Mouse (Mus musculus) heart, adult 11 months (tissue): ENCODE results near the gene Btbd17.

ENCODE experiments used
- DNase-seq: peaks from one replicate; pipeline ENCODE4 v3.0.0; 2022

The Btbd17 gene

GRCm38 (mm10) chr11:114747564-114748138 lies 48.1 kb downstream of the Btbd17 start:
- peak; percentile 90 for DNase-seq

GRCm38 (mm10) chr11:114745134-114745533 lies 50.6 kb downstream of the Btbd17 start:
- DNase-seq = peak; percentile 97

- no peak for DNase-seq
These were observed 54.3 kb downstream of the Btbd17 start for GRCm38 (mm10) chr11:114741451-114741850.
